ENCODE assay signal across 10 mouse cellular contexts in genomic region chr9:65829410-65829809, GRCm38 (mm10). TPM values are rescaled to one million over a fixed set of nuclear protein-coding genes. Genes with fewer than 3 reads are reported as not detected.
DNase-seq lines count a peak whose midpoint lies in the region; ATAC-seq and TF ChIP-seq lines count a peak whose summit lies in the region.
"Had no signal": no experiment of that assay in that cellular context is flagged by ENCODE, and none has a peak within 500 bp of the region (broad histone marks: within the 10 kb centered on the region; RNA-seq: fewer than 3 reads in every experiment).

No protein-coding gene starts in this region.

- no peaks in the 10 kb centered on the region for H3K9me3 ChIP-seq in embryonic facial prominence, embryonic 14.5 days (ENCODE audit: control insufficient read depth, low read length)
- H3K9me3 ChIP-seq in stomach, postnatal 0 days (ENCODE audit: control insufficient read depth, low read length), result no peaks in the 10 kb centered on the region
- H3K9me3 ChIP-seq: embryonic facial prominence, embryonic 12.5 days; megakaryocyte, embryonic 14.5 days had no signal

- H3K36me3 ChIP-seq in embryonic facial prominence, embryonic 14.5 days (ENCODE audit: control insufficient read depth, insufficient read depth, low read length), result 0 out of 2 replicates have a peak, but pooled peaks cover under 1% of the 10 kb centered on the region
- peaks cover 13% of the 10 kb centered on the region; the same call in 1 of the 2 replicates for H3K36me3 ChIP-seq in liver, adult 2 months (ENCODE audit: control insufficient read depth, insufficient read depth, low read length)
- no peaks in the 10 kb centered on the region for H3K36me3 ChIP-seq in stomach, postnatal 0 days (ENCODE audit: control insufficient read depth, insufficient read depth, low read length)
- H3K36me3 ChIP-seq: embryonic facial prominence, embryonic 12.5 days had no signal

- no peak for ATAC-seq in embryonic facial prominence, embryonic 14.5 days (ENCODE audit: low read depth)
- ATAC-seq in stomach, postnatal 0 days (ENCODE audit: low FRiP score, low TSS enrichment), result no peak

- TF ChIP-seq POLR2A in liver, adult 2 months (IDR thresholded peaks at IDR 0.05; ENCODE audit: extremely low read depth, insufficient read depth, low read length), result no peak

- 84% methylated on average over 1 of the region's 2 CpGs for WGBS in embryonic facial prominence, embryonic 14.5 days
- 100% methylated on average over 1 of the region's 2 CpGs for WGBS in liver, adult 2 months
- 86% methylated on average over 1 of the region's 2 CpGs for WGBS in stomach, postnatal 0 days

- H3K9ac ChIP-seq in embryonic facial prominence, embryonic 14.5 days (ENCODE audit: low read depth, low read length), result no peak overlapping the region
- no peak overlapping the region for H3K9ac ChIP-seq in liver, adult 2 months (ENCODE audit: low read depth, low read length)
- no peak overlapping the region for H3K9ac ChIP-seq in stomach, postnatal 0 days (ENCODE audit: low read length)
- H3K9ac ChIP-seq: embryonic facial prominence, embryonic 12.5 days had no signal

- TF ChIP-seq EP300 in stomach, postnatal 0 days (optimal IDR thresholded peaks at IDR 0.05), result no peak

- no peak overlapping the region for H3K4me3 ChIP-seq in embryonic facial prominence, embryonic 14.5 days (ENCODE audit: low read depth, low read length)
- H3K4me3 ChIP-seq in liver, adult 2 months (ENCODE audit: insufficient read depth, low read depth, low read length), result no peak overlapping the region
- no peak overlapping the region for H3K4me3 ChIP-seq in stomach, postnatal 0 days (ENCODE audit: low read depth, low read length)
- H3K4me3 ChIP-seq: embryonic facial prominence, embryonic 12.5 days; megakaryocyte, embryonic 14.5 days had no signal

- no peaks in the 10 kb centered on the region; the same call in 1 of the 2 replicates for H3K79me2 ChIP-seq in liver, adult 2 months (ENCODE audit: control insufficient read depth, insufficient read depth, low read length)

- DNase-seq in layer of hippocampus, adult 11-12 months (ENCODE audit: low spot score), result peak; percentile 22
- no peak for DNase-seq in layer of hippocampus, adult 9-10 months (ENCODE audit: low spot score)
- peak; percentile 59 for DNase-seq in NIH3T3 (ENCODE audit: low read depth)
- peak; percentile 69 for DNase-seq in embryonic facial prominence, embryonic 14.5 days (ENCODE audit: low spot score)
- DNase-seq in liver, adult 2 months (ENCODE audit: extremely low read depth, low read depth, low spot score), result peak; percentile 53
- DNase-seq in stomach, postnatal 0 days (ENCODE audit: low spot score), result peak; percentile 61
- DNase-seq in urinary bladder, adult 2 months (ENCODE audit: low spot score), result no peak
- no peak for DNase-seq in frontal cortex, postnatal 14 days (ENCODE audit: low spot score in 2 of 2)

- no peak overlapping the region for H3K27ac ChIP-seq in embryonic facial prominence, embryonic 14.5 days (replicated peaks; ENCODE audit: low read depth, low read length)
- no peak overlapping the region for H3K27ac ChIP-seq in liver, adult 2 months (replicated peaks; ENCODE audit: insufficient read depth, low read depth, low read length)
- H3K27ac ChIP-seq in stomach, postnatal 0 days (replicated peaks), result no peak overlapping the region
- H3K27ac ChIP-seq: embryonic facial prominence, embryonic 12.5 days had no signal

- H3K27me3 ChIP-seq in embryonic facial prominence, embryonic 14.5 days (replicated peaks; ENCODE audit: control insufficient read depth, insufficient read depth, low read length), result no peaks in the 10 kb centered on the region
- H3K27me3 ChIP-seq in liver, adult 2 months (ENCODE audit: control insufficient read depth, insufficient read depth, low read length), result no peaks in the 10 kb centered on the region
- no peaks in the 10 kb centered on the region for H3K27me3 ChIP-seq in stomach, postnatal 0 days (ENCODE audit: control insufficient read depth, insufficient read depth, low read length)
- H3K27me3 ChIP-seq: embryonic facial prominence, embryonic 12.5 days; megakaryocyte, embryonic 14.5 days had no signal

- TF ChIP-seq CTCF in liver, adult 2 months (IDR thresholded peaks at IDR 0.05; ENCODE audit: low read depth, low read length), result no peak
- TF ChIP-seq CTCF in stomach, postnatal 0 days (IDR thresholded peaks at IDR 0.05; ENCODE audit: low read depth), result peak; percentile 73

- peaks cover 25% of the 10 kb centered on the region for H3K4me1 ChIP-seq in embryonic facial prominence, embryonic 14.5 days (ENCODE audit: control insufficient read depth, insufficient read depth, low read length)
- peaks cover 21% of the 10 kb centered on the region for H3K4me1 ChIP-seq in liver, adult 2 months (ENCODE audit: control insufficient read depth, insufficient read depth, low read length)
- H3K4me1 ChIP-seq in stomach, postnatal 0 days (replicated peaks; ENCODE audit: control insufficient read depth, insufficient read depth), result peaks cover 6% of the 10 kb centered on the region; the same call in 1 of the 2 replicates

- no peak overlapping the region for H3K4me2 ChIP-seq in embryonic facial prominence, embryonic 14.5 days (ENCODE audit: low read depth, low read length)
- H3K4me2 ChIP-seq in stomach, postnatal 0 days (replicated peaks; ENCODE audit: low read depth), result no peak overlapping the region

RNA-seq across cellular contexts. Expression of gene Zfp609, which starts 2.0 kb away (rescaled TPM):
- polyA plus RNA-seq in embryonic facial prominence, embryonic 14.5 days (2014; fragmentation: Nextera tagmentation; extraction: Ambion mirVana), result 5.9 and 6.4 TPM in 2 replicates
- total RNA-seq in liver, adult 2 months (2014; rRNA removed), result 2.8 and 4.4 TPM in 2 replicates
- polyA plus RNA-seq in liver, adult 2 months (2012; rRNA removed), result 4.4 TPM in 2 replicates
- 2.4 and 2.7 TPM in 2 replicates for polyA plus RNA-seq in stomach, postnatal 0 days (2015; fragmentation: Nextera tagmentation; extraction: Ambion mirVana)
- 9.2 and 17.4 TPM in 2 replicates for polyA plus RNA-seq in urinary bladder, adult 2 months (2012; rRNA removed)

Comparison
In these comparisons a context has a peak if more than half of its experiments do, and no peak if none do; other contexts are left out.
1. DNase-seq: peak in layer of hippocampus, adult 11-12 months (single experiment), NIH3T3 (single experiment), embryonic facial prominence, embryonic 14.5 days (single experiment), liver, adult 2 months (single experiment) and stomach, postnatal 0 days (single experiment); none in layer of hippocampus, adult 9-10 months (single experiment), urinary bladder, adult 2 months (single experiment) and frontal cortex, postnatal 14 days (0 of 2).